Mouse (Mus musculus) MEL (cell line): ENCODE results near the gene Tom1l2.

Source experiments
- SIN3A ChIP-seq: IDR thresholded peaks from 2 replicates; pipeline ENCODE4 v1.6.1; 2012; ENCODE audit warnings: low read length, improper control_type of control experiment, inconsistent platforms
- TAL1 ChIP-seq: IDR thresholded peaks from 2 replicates; pipeline ENCODE4 v1.6.1; 2012; ENCODE audit warnings: mild to moderate bottlenecking, inconsistent platforms, low read length, moderate library complexity, mixed read lengths

DNA sequence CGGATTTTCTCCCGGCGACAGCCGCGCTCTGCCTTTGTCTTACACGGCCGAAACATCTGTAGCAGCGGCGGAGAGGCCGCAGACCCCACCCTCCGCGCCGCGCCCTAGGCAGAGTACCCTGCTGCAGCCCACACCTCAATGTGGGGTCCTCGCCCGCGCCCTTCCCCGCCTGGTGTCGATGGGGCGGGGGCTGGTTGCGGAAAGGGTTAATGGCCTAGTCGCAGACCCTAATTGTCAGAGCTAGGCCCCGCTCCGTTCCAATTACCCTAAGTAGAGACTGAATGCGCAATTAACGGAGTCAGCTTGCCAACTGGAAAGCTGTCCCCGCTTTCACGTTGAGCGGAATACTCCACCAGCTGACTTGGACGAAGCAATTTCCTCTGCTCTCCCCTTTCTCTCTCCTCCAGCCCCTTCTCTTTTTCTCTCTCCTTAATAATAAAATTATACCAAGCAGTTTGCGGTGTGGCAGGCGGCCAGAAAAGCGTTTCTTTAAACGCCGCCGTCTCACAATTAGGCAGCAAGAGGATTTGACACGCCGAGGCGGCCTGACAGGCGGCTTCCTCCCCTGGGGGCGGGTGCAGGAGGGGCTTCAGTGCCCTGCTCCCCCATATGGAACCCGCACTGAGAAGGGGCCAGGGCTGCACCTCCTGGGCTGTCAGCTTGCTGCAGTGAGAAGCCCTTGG lies 175.6 kb downstream of the Tom1l2 start:
- no peak for TF ChIP-seq SIN3A
- TF ChIP-seq TAL1 = no peak
